Mouse (Mus musculus): ENCODE results near the gene Spryd4.
"Not testable (repeated sequence)": the region's sequence is repeated elsewhere in the genome, so short reads cannot be mapped to it uniquely, and the experiment has no call there.

Spryd4 gene

DNA sequence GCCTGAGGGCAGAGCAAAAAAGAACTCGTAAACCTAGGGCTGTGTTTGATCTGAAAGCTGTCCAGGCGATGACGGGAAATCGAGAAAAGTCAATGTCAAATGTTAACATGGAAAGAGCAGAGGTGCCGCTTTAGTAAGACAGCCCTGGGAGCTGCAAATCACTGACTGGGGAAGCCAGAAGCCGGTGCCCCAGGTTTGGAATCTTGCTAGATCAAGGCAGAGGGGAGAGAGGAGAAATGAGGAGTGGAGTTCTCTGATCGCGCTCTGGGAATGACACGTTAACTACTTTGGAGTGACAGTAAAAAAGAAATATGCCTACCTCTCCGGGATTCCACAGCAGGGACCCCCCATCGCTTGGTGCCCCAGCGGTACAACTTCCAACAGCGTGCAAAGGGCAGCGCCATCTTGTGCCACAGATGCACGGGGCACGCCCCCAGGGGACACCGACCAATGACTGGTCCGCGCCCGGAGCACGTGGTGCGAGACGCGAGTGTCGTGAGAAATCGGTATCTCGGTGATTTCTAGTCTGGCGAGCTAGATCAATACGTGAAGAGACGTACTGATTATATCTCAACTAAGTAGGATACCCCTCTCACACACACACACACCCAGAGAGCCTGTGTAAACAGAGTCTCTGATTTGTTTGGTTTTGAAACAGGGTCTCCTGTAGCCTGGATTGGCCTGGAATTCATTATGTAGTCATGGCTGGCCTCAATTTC is at the start of gene Spryd4:
Gene Spryd4, minus strand, starts transcription at position 418 of the 719 bp plus-strand sequence.
- peak; percentile 93 for DNase-seq

GRCm38 (mm10) chr10:128260376-128260775 is 48.8 kb upstream of the Spryd4 start:
- DNase-seq = not testable (repeated sequence)

DNA sequence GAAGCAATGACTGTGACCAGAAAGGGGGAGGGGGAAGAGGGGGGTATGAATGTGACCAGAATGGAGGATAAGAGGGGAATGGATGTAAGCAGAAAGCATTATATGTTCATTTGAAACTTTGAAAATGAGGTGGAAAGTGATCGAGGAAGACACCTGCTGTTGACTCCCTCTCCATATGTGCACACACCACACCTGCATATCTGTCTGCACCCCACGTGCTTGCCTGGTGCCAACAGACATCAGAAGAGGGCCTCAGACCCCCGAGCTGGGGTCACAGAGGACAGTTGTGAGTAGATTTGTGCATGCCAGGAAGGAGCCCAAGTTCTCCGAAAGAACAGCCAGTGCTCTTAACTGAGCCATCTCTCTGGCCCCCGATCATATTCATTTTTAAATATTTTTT is 48.3 kb upstream of the Spryd4 start:
- DNase-seq = peak; percentile 45

- DNase-seq = peak; percentile 39
Measured at GRCm38 (mm10) chr10:128258953-128259352, 47.3 kb upstream of the Spryd4 start.

GRCm38 (mm10) chr10:128256328-128256727 is 44.7 kb upstream of the Spryd4 start:
- no peak for DNase-seq

DNA sequence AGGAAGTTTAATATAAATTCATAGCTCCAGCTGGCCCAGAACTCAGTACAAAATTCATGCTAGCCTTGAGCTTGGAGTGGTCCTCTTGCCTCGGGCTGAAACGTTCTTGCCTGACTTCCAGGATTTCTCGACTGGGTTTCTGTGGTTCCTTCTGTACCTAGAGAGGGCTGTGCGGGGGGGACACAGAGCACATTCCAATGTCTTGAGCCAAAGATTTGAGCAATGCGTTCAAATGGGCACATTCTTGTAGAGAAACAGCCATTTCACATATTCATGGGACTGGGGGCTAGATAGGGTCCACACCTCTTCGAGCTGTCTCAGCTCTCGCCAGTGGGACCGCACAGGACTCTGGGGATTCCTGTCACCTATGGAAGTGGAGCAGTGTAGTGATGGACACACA is 44.3 kb upstream of the Spryd4 start:
- DNase-seq = no peak

DNA sequence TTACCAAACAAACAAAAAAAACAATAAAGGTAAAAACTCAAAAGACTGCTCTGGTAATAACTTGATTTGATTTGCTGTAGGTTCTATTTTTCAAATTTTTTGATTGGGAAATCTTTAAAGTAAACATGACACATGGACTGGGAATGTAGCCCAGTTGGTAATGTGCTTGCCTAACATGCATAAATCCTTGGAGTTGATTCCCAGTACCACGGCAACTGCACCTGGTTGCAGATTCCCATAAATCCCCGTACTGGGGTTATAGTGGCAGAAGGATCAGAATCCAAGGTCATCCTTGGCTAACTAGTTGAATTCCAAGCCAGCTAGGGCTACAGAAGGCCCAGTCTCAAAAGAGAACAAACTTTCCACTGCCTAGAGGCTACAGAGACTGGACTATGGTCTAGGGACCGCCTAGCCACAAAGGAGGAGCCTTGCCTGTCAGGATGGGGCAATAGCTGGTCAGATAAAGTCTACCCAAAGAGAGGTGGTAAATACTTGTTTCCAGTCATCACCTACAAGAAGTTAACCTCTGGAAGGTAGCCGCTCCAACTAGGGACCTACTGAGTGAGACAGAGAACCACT is 42.2 kb upstream of the Spryd4 start, which contains the start of gene Apon:
Gene Apon, plus strand, starts transcription at position 420 of the 579 bp plus-strand sequence.
- no peak for DNase-seq

GRCm38 (mm10) chr10:128250565-128250964 is 39.0 kb upstream of the Spryd4 start:
- no peak for DNase-seq

GRCm38 (mm10) chr10:128247020-128247732 is 35.6 kb upstream of the Spryd4 start:
- DNase-seq = no peak

GRCm38 (mm10) chr10:128244121-128244520 is 32.5 kb upstream of the Spryd4 start:
- DNase-seq = no peak

DNA sequence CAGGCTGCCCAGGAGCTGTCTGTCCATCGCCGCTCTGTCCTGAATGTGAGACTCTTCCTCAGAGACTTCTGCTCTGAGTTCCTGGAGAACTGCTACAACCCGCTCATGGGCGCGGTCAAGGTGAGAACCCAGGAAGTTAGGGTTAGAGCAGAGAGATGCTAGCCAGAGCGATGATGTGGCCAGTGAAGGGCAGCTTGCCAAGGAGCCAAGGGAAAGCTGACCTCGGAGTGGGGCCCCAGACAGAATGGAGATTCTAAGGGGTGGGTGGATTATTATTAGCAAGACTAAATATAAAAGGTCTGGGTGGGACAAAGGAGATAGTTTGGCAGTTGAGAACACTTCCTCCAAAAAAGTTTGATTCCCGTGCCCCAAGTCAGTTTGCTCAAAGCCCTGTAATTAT is 31.6 kb upstream of the Spryd4 start:
- DNase-seq = no peak

- no peak for DNase-seq
Measured at GRCm38 (mm10) chr10:128240131-128240530, 28.5 kb upstream of the Spryd4 start.

GRCm38 (mm10) chr10:128239140-128239539 is 27.5 kb upstream of the Spryd4 start:
- DNase-seq = no peak

GRCm38 (mm10) chr10:128237807-128238480 is 26.3 kb upstream of the Spryd4 start:
- no peak for DNase-seq

- DNase-seq = no peak
Measured at GRCm38 (mm10) chr10:128236321-128236720, 24.7 kb upstream of the Spryd4 start.

- DNase-seq = peak; percentile 54
Measured at GRCm38 (mm10) chr10:128232420-128232985, 20.9 kb upstream of the Spryd4 start.

DNA sequence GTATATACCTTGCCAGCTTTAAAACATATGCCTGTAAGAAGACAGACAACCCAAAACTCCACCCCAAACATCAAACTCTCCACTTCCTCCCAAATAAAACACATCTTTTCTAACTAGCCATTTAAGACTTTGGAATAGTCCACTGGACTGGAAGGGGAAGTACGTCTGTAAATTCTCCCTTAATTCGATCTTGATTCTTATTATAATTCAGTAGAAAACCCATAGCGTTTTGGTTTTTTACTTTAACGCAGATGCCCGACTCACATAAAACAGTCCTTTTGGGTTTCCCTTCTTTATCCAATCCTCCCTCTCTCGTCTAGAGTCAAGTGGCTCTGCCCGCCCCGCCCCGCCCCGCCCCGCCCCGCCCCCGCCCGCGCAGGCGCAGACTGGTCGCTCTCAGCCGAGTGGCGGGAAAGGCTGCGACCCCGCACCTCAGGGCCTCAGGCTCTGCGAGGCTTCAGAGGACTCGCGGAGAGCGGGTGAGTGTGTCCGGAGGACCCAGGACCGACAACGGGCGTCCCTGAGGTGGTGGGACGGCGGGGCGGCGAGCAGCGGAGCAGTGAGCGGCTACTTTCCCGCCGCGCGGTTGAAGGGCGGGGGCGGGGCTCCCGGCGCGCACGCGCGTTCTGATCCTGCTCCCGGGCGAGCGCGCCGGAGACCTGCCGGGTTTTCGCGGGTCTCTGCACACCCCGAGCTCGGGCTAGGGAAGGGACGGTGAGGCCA is 20.3 kb upstream of the Spryd4 start, which contains the start of gene Timeless:
Gene Timeless, plus strand, starts transcription at position 369 of the 723 bp plus-strand sequence.
- DNase-seq = peak; percentile 94

DNA sequence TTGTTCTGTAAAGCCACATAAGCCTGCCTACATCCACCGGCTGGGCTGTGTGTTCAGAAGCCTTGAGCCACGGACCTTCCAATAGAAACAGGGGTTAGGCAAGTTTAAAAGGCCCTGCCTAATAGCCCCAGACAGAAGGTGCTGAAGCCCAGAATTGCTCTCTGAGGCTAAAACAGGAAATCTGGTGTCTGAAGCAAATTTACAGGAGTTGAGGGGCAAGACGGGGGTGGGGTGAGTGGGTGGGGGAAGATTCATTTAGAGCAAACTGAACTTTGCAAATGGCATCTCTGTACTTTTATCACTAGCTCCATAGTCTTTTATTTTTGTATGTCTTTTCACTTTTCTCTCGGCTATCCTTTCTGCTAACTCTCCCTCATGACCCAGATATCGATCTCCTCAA is 19.5 kb upstream of the Spryd4 start:
- DNase-seq = peak; percentile 30

GRCm38 (mm10) chr10:128230582-128230981 is 19.0 kb upstream of the Spryd4 start:
- DNase-seq = peak; percentile 48

GRCm38 (mm10) chr10:128228009-128228408 is 16.4 kb upstream of the Spryd4 start:
- no peak for DNase-seq

DNA sequence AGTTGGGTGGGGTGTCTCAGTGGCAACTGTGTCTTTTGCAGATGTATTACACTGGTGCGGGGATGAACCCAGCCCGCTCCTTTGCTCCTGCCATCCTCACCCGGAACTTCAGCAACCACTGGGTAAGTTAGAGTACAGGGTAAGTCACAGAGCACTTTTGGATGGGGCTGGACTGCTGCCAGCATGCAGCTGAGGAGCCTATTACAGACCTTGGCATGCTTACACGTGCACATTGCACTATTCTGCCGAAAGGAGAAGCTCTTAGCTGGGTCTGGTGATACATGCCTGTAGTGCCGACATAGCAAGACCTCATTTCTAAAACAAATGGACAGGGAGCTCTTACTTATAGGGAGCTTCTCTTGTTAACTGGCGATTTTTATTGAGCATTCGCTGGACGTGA is 16.0 kb upstream of the Spryd4 start:
- no peak for DNase-seq

DNA sequence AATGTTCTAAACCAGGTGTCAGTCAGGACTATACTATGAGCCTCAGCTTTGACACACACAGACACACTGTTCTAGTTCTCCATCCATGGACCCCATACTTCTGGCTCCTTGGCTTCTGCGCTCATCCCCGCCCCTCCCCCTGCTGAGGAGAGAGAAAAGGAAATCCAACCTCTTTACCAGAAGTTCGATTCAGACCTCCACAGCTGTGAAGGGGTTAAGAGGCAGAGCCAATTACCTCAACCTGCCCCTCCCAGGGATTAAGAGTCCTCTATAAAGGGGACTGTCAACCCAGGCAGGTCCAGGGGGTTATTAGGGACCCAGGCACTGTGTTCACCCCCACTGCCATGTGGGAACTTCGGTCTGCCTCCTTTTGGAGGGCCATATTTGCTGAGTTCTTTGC is 13.9 kb upstream of the Spryd4 start, which contains the start of gene Mip:
Gene Mip, plus strand, starts transcription at position 301 of the 400 bp plus-strand sequence.
- no peak for DNase-seq
